Mouse (Mus musculus) urinary bladder, postnatal 14 days (tissue): Measurements from ENCODE around the gene Arhgef1.
A peak's percentile ranks its signal among the peaks of the same experiment; 100 is the strongest.
"Not testable (repeated sequence)": the region's sequence is repeated elsewhere in the genome, so short reads cannot be mapped to it uniquely, and the experiment has no call there.

ENCODE experiments used
- DNase-seq: peaks from one replicate; pipeline ENCODE4 v3.0.0; 2021; ENCODE audit warnings: low spot score

Arhgef1 gene

GRCm38 (mm10) chr7:24890281-24891216 is 12.2 kb upstream of the Arhgef1 start:
- DNase-seq: peak; percentile 77

- DNase-seq: no peak
Observed at GRCm38 (mm10) chr7:24891241-24892124, 11.2 kb upstream of the Arhgef1 start.

DNA sequence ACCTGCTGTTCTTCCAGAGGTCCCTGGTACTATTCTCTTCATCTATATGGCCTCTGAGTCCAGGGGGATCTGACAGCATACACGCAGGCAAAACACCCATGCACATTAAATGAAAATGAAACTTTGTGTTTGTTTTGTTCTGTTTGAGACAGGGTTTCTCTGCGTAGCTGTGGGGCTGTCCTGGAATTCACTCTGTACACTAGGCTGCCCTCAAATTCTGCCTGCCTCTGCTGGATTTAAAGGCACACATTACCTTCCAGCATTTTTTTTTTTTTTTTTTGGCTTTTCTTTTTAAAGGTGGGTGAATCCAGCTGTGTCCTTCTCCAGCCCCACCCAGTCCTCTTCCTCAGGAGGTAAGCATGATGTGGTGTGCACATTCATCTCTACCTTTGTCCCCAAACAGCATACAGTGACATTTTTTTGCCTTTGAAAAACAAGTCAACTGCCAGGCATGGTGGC is 10.6 kb upstream of the Arhgef1 start:
- DNase-seq: no peak

DNA sequence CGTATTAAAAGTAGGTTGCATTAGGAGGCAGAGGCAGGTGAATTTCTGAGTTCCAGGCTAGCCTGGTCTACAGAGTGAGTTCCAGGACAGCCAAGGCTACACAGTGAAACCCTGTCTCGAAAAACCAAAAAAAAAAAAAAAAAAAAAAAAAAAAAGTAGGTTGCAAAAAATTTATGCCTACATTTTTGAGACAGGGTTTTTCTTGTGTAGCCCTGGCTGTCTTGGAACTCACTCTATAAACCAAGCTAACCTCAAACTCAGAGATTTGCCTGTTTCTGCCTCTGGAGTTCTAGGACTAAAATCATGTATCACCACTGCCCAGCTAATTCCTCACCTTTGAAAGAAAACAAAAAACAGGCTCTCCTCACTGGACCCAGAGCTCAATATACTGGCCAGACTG is 7.0 kb upstream of the Arhgef1 start:
- DNase-seq: not testable (repeated sequence)

DNA sequence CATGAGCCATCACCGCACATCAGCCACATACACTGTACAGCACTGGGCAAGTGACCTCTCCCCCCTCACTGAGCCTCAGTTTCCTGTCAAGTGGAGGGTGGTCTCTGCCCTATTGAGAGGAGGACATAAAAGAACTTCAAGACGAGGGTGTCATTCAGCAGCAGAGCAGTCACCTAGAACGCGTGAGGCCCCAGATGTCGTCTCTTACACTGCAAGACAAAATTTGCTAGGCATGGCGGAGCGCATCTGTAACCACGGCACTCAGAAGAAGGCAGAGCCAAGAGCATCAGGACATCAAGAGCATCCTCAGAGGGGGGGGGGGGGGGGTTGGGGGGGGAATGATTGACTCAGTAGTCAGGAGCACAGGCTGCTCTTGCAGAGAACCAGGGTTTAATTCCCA is 6.4 kb upstream of the Arhgef1 start:
- no peak for DNase-seq

- DNase-seq: no peak
Observed at GRCm38 (mm10) chr7:24897224-24897623, 5.5 kb upstream of the Arhgef1 start, which contains the start of gene Cd79a. TSS of gene Cd79a (plus strand) at chr7:24897381.

DNA sequence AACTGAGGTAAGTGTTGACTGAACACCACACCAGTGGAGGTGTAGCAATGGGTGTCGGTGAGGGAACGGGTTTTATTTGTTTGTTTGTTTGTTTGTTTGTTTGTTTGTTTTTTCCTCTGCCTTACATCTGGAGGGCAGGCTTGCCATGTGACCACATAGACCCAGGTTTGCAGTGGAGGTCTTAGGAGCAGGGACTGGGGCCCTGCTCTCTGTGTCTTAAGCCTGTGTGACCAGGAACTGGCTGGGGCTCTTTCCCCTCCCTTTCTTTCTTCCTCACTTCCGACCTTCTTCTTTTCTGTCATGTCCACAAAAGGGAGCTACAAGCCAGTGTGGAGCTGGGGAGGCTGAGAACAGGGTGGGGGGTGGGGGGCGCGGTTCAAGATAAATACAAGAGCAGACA is 4.8 kb upstream of the Arhgef1 start:
- no peak for DNase-seq

- DNase-seq: no peak
Observed at GRCm38 (mm10) chr7:24901114-24901513, 1.6 kb upstream of the Arhgef1 start.

- no peak for DNase-seq
Observed at GRCm38 (mm10) chr7:24901842-24902241, 870 bp upstream of the Arhgef1 start.

DNA sequence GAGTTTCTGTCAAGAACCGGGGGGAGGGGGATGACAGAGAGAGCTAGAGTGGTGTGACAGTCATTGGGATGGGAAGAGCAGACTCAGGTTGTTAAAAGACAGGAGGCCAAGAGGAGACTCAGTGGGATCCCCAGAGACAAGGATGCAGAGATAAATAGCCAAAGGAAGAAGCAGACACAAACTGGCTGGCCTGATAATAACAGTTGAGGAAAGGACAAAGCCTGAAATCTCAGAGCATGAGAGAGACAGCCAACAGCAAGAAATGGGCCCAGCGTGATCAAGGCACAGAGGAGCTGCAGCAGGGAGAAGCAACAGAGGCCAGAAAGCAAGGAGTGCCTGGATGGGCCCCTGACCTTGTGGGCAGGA is 465 bp upstream of the Arhgef1 start:
- DNase-seq: no peak

DNA sequence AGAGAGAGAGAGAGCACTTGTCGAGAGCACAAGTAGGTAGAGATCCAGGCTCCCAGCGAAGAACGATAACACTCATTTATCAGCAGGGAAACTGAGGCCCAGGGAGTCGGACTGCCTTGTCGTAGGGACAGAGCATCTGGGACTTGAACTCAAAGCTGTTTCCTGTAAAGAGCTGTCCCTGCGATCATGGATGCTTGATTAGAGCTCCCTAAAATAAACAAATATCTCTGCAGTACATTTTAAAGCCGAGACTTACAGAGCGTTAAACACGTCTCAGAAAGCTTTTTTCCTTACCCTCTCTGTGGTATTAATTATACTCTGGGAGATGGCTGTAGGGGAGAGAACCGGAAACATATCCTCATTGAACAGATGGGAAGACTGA is 723 bp downstream of the Arhgef1 start:
- DNase-seq: no peak

- peak; percentile 98 for DNase-seq
Observed at GRCm38 (mm10) chr7:24904070-24904483, 1.4 kb downstream of the Arhgef1 start.

- DNase-seq: peak; percentile 70
Observed at GRCm38 (mm10) chr7:24904936-24905335, 2.2 kb downstream of the Arhgef1 start.

- DNase-seq: no peak
Observed at GRCm38 (mm10) chr7:24906551-24906950, 3.8 kb downstream of the Arhgef1 start.

DNA sequence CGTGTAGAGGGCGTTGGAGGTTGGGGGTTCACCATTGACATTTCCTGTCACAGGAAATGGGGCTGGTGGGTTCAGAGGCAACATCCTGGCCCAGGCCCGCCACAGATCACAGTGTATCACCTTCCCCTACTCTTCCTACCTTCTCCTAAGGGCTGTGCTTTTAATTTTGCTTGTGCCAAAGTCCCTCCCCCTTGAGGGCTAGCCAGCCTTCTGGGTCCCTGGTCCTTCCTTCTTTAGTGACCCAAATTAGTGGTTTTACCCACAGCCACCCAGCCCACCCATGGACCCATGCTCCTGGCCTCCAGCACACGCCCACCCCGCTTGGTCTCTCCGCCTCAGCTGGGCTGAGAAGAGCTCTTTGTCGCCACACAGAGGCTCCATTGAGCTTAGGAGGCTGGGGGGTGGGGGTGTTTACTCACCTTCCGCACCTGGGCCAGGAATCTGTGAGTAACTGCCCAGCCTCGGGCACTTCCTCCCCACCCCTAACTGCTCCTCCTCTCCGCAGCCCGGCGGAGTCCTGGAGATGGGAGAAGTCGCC is 4.6 kb downstream of the Arhgef1 start:
- peak; percentile 77 for DNase-seq

DNA sequence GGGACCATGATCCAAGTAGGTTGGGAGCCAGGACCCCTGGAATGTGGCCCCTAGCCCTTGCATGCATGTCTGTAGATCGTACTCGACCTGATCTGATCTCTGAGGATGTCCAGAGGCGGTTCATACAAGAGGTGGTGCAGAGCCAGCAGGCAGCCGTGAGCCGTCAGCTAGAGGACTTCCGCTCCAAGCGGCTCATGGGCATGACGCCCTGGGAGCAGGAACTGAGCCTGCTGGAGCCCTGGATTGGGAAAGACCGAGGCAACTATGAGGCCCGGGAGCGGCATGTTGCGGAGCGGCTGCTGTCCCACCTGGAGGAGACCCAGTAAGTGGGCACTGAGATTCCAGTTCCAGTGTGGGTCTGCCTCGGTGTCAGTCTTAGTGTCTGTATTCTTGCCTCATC is 9.8 kb downstream of the Arhgef1 start:
- DNase-seq: no peak

DNA sequence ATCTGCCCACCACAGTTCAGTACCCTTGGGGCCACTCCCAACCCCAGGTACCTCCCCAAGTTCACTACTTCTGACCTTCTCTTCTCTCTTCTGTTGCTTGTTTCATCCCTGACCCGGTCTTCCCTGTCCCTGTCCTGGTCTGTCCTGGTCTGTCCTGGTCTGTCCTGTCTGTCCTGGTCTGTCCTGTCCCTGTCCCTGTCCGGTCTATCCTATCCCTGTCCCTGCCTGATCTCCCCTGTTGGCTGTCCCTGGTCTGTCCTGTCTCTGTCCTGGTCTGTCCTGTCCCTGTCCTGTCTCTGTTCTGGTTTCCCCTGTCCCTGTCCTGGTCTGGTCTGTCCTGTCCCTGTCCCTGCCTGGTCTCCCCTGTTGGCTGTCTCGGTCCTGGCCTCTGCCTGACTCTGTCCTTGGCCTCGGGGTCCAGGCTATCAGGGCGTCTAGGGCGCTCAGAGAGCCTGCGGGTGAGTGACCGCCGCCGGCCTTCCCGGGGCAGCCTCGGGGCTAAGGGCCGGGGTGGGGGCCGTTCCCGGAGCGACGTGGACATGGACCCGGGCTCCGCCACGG is 16.1 kb downstream of the Arhgef1 start:
- DNase-seq: no peak

DNA sequence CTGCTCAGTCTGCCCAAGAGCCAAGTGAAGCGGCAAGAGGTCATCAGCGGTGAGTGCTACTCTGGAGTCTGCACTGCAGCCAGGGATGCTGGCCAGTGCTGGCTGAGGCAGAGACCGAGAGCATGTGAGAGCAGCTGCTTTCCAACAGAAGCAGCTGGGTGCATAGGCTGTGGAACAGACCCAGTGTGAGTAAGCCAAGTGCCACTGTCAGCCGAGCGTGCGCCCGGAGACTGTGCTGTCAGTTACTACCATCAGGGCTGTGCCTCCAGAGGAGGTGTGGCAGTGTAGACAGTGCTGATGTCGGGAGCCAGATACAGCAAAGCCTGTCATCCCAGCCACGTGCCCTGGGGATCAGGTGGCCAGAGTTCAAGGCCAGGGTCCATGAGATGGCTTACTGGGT is 17.0 kb downstream of the Arhgef1 start:
- no peak for DNase-seq

- DNase-seq: no peak
Observed at GRCm38 (mm10) chr7:24930475-24930874, 27.8 kb downstream of the Arhgef1 start.

DNA sequence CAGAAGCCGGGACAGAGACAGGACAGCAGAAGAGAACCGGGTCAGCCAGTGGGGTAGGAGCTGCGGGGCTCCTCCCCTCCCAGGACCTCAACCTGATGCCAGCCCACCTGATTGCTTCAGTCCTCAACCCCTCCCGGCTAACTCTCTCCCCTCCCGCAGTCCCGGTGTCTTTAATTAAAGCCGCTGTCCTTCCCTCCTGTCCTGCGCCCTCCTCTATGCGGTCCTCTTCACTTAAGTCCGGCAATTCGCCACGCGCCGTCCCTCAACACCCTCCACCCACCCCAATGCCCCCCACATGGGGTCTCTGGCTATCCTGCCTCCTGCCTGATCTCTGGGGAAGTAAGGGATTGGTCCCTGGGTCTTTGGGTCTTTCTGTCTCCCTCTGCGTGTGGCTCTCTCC is 28.9 kb downstream of the Arhgef1 start:
- DNase-seq: no peak

- no peak for DNase-seq
Observed at GRCm38 (mm10) chr7:24943641-24944040, 40.9 kb downstream of the Arhgef1 start.

- DNase-seq: no peak
Observed at GRCm38 (mm10) chr7:24944257-24944950, 41.7 kb downstream of the Arhgef1 start, which contains the start of gene Gm4881. TSS of gene Gm4881 (minus strand) at chr7:24944494.
